Mouse (Mus musculus) midbrain, embryonic 16.5 days (tissue): ENCODE data around the gene Lrrfip1. TPM values are rescaled to one million over a fixed set of nuclear protein-coding genes. Genes with fewer than 3 reads are reported as not detected.
A peak's percentile ranks its signal among the peaks of the same experiment; 100 is the strongest.

Experiments
- ATAC-seq: fragments of 200-750 bp; cut with Nextera tagmentation; 2 replicates; pipeline ENCODE4 v1.8.0; 2017; ENCODE audit warnings: moderate TSS enrichment
- H3K27ac ChIP-seq: fragments of 300-500 bp; sonication (generic); 2 replicates; pipeline ENCODE4 v1.5.1; 2014; ENCODE audit warnings: mild to moderate bottlenecking, low read length, mixed read lengths
- H3K27me3 ChIP-seq: fragments of 300-500 bp; sonication (generic); 2 replicates; pipeline ENCODE4 v1.6.1; 2014; ENCODE audit warnings: low read depth, low read length, mixed read lengths; ENCODE audit not compliant: control insufficient read depth, insufficient read depth
- H3K36me3 ChIP-seq: fragments of 300-500 bp; sonication (generic); 2 replicates; pipeline ENCODE4 v1.6.1; 2014; ENCODE audit warnings: mild to moderate bottlenecking, low read length, moderate library complexity, mixed read lengths; ENCODE audit not compliant: control insufficient read depth, insufficient read depth
- H3K4me1 ChIP-seq: fragments of 300-500 bp; sonication (generic); 2 replicates; pipeline ENCODE4 v1.6.1; 2014; ENCODE audit warnings: mild to moderate bottlenecking, low read length, mixed read lengths; ENCODE audit not compliant: control insufficient read depth, insufficient read depth
- H3K4me2 ChIP-seq: fragments of 300-500 bp; sonication (generic); 2 replicates; pipeline ENCODE4 v1.6.1; 2014; ENCODE audit warnings: mild to moderate bottlenecking, low read length, mixed read lengths
- H3K4me3 ChIP-seq: fragments of 300-500 bp; sonication (generic); 2 replicates; pipeline ENCODE4 v1.5.1; 2014; ENCODE audit warnings: low read depth, mild to moderate bottlenecking, low read length, moderate library complexity, mixed read lengths
- H3K9ac ChIP-seq: fragments of 300-500 bp; sonication (generic); 2 replicates; pipeline ENCODE4 v1.6.1; 2014; ENCODE audit warnings: low read depth, low read length, mixed read lengths
- H3K9me3 ChIP-seq: fragments of 300-500 bp; sonication (generic); replicated peaks from 2 replicates; pipeline ENCODE4 v1.6.1; 2014; ENCODE audit warnings: mild to moderate bottlenecking, low read length, mixed read lengths; ENCODE audit not compliant: control insufficient read depth, poor library complexity, severe bottlenecking
- WGBS: fragments of 180-500 bp; shearing (Covaris S2); extraction: QIAGEN DNeasy Blood & Tissue Kit; methylation state at CpG from one replicate; pipeline ENCODE4 v1.1.7; 2014; 5-methylcytosine and 5-hydroxymethylcytosine counted together
- polyA plus RNA-seq: library from polyadenylated mRNA; unstranded; fragments of >200 nt; fragmentation: Nextera tagmentation; extraction: Ambion mirVana; gene quantifications from 2 replicates; pipeline ENCODE4 v1.2.1, GENCODE M21; 2015

The Lrrfip1 gene
- polyA plus RNA-seq, 1 experiment from 2014 or later, result 44.4 TPM

GRCm38 (mm10) chr1:90968649-90969048 lies 29.9 kb upstream of the Lrrfip1 start:
- no peak overlapping the region for H3K9ac ChIP-seq
- H3K4me1 ChIP-seq, result 0 out of 2 replicates have a peak, but pooled peaks cover 3% of the 10 kb centered on the region
- ATAC-seq, result no peak
- WGBS, result 85% methylated on average over 4 of the region's 4 CpGs
- no peaks in the 10 kb centered on the region for H3K27me3 ChIP-seq
- no peak overlapping the region for H3K4me2 ChIP-seq
- H3K36me3 ChIP-seq, result no peaks in the 10 kb centered on the region
- H3K9me3 ChIP-seq, result no peaks in the 10 kb centered on the region
- no peak overlapping the region for H3K4me3 ChIP-seq
- no peak overlapping the region for H3K27ac ChIP-seq

GRCm38 (mm10) chr1:90969347-90969784 lies 29.2 kb upstream of the Lrrfip1 start, which contains the start of gene Rab17:
Gene Rab17 (minus strand): TSS chr1:90969661.
- Histone ChIP-seq H3K4me3 (no peak within 1 kb of the TSS), H3K9me3 (no peaks in the 10 kb centered on the region), H3K36me3 (no peaks in the 10 kb centered on the region), H3K27me3 (no peaks in the 10 kb centered on the region), H3K4me1 (peaks cover 7% of the 10 kb centered on the region; the same call in 1 of the 2 replicates), H3K27ac (no peak within 1 kb of the TSS), H3K9ac (no peak within 1 kb of the TSS), H3K4me2 (no peak within 1 kb of the TSS)
- WGBS, result 44% methylated on average over 9 of the region's 9 CpGs
- ATAC-seq, result no peak

DNA sequence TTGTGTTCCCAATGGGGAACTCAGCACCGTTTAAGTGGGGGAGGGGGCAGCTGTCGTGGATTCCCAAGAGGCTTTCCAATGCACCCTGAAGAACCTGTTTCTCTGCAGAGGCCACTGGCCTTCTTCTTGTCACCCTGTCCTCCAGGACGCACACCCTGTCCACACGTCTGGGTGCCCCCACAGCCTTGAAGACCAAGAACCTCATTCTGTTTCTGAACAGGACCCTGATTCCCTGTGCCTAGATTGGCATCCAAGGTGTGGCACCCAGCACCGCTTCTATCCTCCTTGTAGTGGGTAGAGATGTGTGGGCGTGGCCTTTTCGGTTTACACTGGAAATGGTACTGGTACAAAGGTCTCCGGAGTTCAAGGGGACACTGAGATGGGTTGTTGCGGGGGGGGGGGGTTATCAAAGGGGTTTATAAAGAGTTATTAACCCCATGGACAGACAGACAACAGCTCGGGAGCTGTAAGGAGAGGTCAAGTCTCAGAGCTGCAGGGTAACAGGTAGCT lies 28.6 kb upstream of the Lrrfip1 start:
- Histone ChIP-seq H3K4me3 (no peak overlapping the region), H3K9ac (no peak overlapping the region), H3K4me1 (peaks cover 12% of the 10 kb centered on the region), H3K36me3 (no peaks in the 10 kb centered on the region), H3K4me2 (no peak overlapping the region), H3K9me3 (no peaks in the 10 kb centered on the region), H3K27me3 (no peaks in the 10 kb centered on the region), H3K27ac (no peak overlapping the region)
- 79% methylated on average over 10 of the region's 10 CpGs for WGBS
- ATAC-seq, result no peak

DNA sequence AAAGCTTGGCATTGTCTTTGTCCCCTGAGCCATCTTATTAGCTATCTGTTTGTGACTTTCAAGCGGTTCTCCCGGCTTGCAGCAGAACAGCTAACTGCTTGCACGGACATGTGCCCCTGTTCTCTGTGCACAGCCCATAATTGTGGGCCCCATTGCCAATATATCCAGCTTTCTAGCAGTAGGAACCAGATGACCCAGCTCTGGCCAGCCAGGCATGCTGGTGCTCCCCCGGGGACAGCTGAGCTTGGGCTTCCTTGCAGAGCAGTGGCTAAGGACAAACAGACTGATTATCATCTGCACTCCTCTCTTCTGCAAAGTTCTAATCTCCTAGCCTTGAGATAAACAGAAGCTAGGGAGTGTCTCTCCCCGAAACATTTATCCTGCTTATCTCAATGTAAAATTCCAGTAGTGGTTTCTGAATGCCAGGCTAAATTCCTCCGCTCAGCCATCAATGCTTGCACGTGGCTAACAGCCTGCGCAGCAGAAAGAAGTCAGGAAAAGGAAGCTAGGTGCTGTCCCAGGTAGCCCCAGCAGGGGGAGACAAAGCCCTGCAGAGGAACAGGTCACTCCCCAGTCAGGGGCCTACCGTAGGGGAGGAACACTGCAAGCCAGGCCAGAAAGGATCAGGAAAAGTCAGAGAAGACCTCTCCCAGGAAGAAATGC lies 25.5 kb upstream of the Lrrfip1 start:
- no peaks in the 10 kb centered on the region for H3K36me3 ChIP-seq
- H3K4me2 ChIP-seq, result no peak overlapping the region; the same call in 1 of the 2 replicates
- H3K4me1 ChIP-seq, result peaks cover 24% of the 10 kb centered on the region
- no peaks in the 10 kb centered on the region for H3K9me3 ChIP-seq
- no peak overlapping the region for H3K27ac ChIP-seq
- no peak overlapping the region for H3K9ac ChIP-seq
- peak; percentile 72 for ATAC-seq
- H3K27me3 ChIP-seq, result no peaks in the 10 kb centered on the region
- 18% methylated on average over 9 of the region's 9 CpGs for WGBS
- no peak overlapping the region for H3K4me3 ChIP-seq

GRCm38 (mm10) chr1:90973574-90973911 lies 25.0 kb upstream of the Lrrfip1 start:
- no peaks in the 10 kb centered on the region for H3K27me3 ChIP-seq
- H3K9ac ChIP-seq, result no peak overlapping the region
- no peaks in the 10 kb centered on the region for H3K9me3 ChIP-seq
- no peak overlapping the region for H3K4me3 ChIP-seq
- ATAC-seq, result peak; percentile 34
- peaks cover 24% of the 10 kb centered on the region for H3K4me1 ChIP-seq
- H3K36me3 ChIP-seq, result no peaks in the 10 kb centered on the region
- WGBS, result 82% methylated on average over 2 of the region's 2 CpGs
- no peak overlapping the region for H3K27ac ChIP-seq
- H3K4me2 ChIP-seq, result no peak overlapping the region

- peak overlapping the region; percentile 0; the same call in 1 of the 2 replicates for H3K27ac ChIP-seq
- 4% methylated on average over 12 of the region's 12 CpGs for WGBS
Measured at GRCm38 (mm10) chr1:90974906-90975649, 23.5 kb upstream of the Lrrfip1 start.

GRCm38 (mm10) chr1:90975960-90976359 lies 22.6 kb upstream of the Lrrfip1 start:
- Histone ChIP-seq H3K27ac (no peak overlapping the region), H3K4me1 (peaks cover 24% of the 10 kb centered on the region), H3K36me3 (no peaks in the 10 kb centered on the region), H3K9me3 (no peaks in the 10 kb centered on the region), H3K4me2 (no peak overlapping the region), H3K4me3 (no peak overlapping the region), H3K9ac (no peak overlapping the region), H3K27me3 (no peaks in the 10 kb centered on the region)
- no peak; the same call in 1 of the 2 replicates for ATAC-seq
- WGBS, result 41% methylated on average over 4 of the region's 4 CpGs

More at GRCm38 (mm10) chr1:90974906-90975649, 23.5 kb upstream of the Lrrfip1 start:
- ATAC-seq, result peak; percentile 66
- Histone ChIP-seq H3K4me3 (no peak overlapping the region), H3K9ac (peak overlapping the region; percentile 45; the same call in 1 of the 2 replicates), H3K4me2 (peak overlapping the region; percentile 41), H3K4me1 (peaks cover 24% of the 10 kb centered on the region), H3K27me3 (no peaks in the 10 kb centered on the region), H3K9me3 (no peaks in the 10 kb centered on the region), H3K36me3 (no peaks in the 10 kb centered on the region)

- 80% methylated on average over 10 of the region's 10 CpGs for WGBS
- H3K4me3 ChIP-seq, result no peak overlapping the region
- no peak overlapping the region for H3K27ac ChIP-seq
- H3K27me3 ChIP-seq, result no peaks in the 10 kb centered on the region
- H3K4me1 ChIP-seq, result peaks cover 3% of the 10 kb centered on the region; the same call in 1 of the 2 replicates
- H3K9ac ChIP-seq, result no peak overlapping the region
- no peaks in the 10 kb centered on the region for H3K36me3 ChIP-seq
- no peak for ATAC-seq
- H3K4me2 ChIP-seq, result no peak overlapping the region
- H3K9me3 ChIP-seq, result no peaks in the 10 kb centered on the region
Measured at GRCm38 (mm10) chr1:90980638-90981330, 17.8 kb upstream of the Lrrfip1 start.
